Mouse (Mus musculus) retina, adult 2 months (tissue): ENCODE data around the gene Gm5136.

ENCODE experiments used
- DNase-seq: peaks from one replicate; pipeline ENCODE4 v3.0.0-alpha.2; 2012; ENCODE audit warnings: low read depth, low spot score

Gene Gm5136

GRCm38 (mm10) chr10:108699946-108700345 lies at the start of gene Gm5136:
Gene Gm5136 (minus strand): TSS chr10:108700160.
- no peak for DNase-seq

- DNase-seq = no peak
These were observed 43.8 kb upstream of the Gm5136 start for GRCm38 (mm10) chr10:108743759-108744158.

- peak; percentile 33 for DNase-seq
These were observed 34.0 kb upstream of the Gm5136 start for GRCm38 (mm10) chr10:108733982-108734381.

GRCm38 (mm10) chr10:108728961-108729360 lies 29.0 kb upstream of the Gm5136 start:
- no peak for DNase-seq

GRCm38 (mm10) chr10:108726391-108726790 lies 26.4 kb upstream of the Gm5136 start:
- DNase-seq = no peak

- no peak for DNase-seq
These were observed 24.9 kb upstream of the Gm5136 start for GRCm38 (mm10) chr10:108724878-108725277.

GRCm38 (mm10) chr10:108710514-108710913 lies 10.6 kb upstream of the Gm5136 start:
- DNase-seq = no peak

GRCm38 (mm10) chr10:108705658-108706057 lies 5.7 kb upstream of the Gm5136 start:
- DNase-seq = no peak

GRCm38 (mm10) chr10:108701361-108702128 lies 1.6 kb upstream of the Gm5136 start:
- DNase-seq = no peak

GRCm38 (mm10) chr10:108697062-108697461 lies 2.9 kb downstream of the Gm5136 start:
- no peak for DNase-seq

- DNase-seq = no peak
These were observed 9.0 kb downstream of the Gm5136 start for GRCm38 (mm10) chr10:108690954-108691353.

- no peak for DNase-seq
These were observed 13.3 kb downstream of the Gm5136 start for GRCm38 (mm10) chr10:108686696-108687095.

- DNase-seq = peak; percentile 92
These were observed 20.1 kb downstream of the Gm5136 start for GRCm38 (mm10) chr10:108679675-108680390.

- no peak for DNase-seq
These were observed 22.9 kb downstream of the Gm5136 start for GRCm38 (mm10) chr10:108677053-108677452.

- no peak for DNase-seq
These were observed 31.0 kb downstream of the Gm5136 start for GRCm38 (mm10) chr10:108668944-108669343.

GRCm38 (mm10) chr10:108660295-108660694 lies 39.7 kb downstream of the Gm5136 start:
- no peak for DNase-seq

GRCm38 (mm10) chr10:108658300-108658699 lies 41.7 kb downstream of the Gm5136 start:
- DNase-seq = no peak

GRCm38 (mm10) chr10:108657669-108658068 lies 42.3 kb downstream of the Gm5136 start:
- DNase-seq = no peak

- no peak for DNase-seq
These were observed 43.1 kb downstream of the Gm5136 start for GRCm38 (mm10) chr10:108656898-108657297.

GRCm38 (mm10) chr10:108655074-108655473 lies 44.9 kb downstream of the Gm5136 start:
- DNase-seq = no peak

- no peak for DNase-seq
These were observed 47.1 kb downstream of the Gm5136 start for GRCm38 (mm10) chr10:108652831-108653230.

- DNase-seq = no peak
These were observed 47.9 kb downstream of the Gm5136 start for GRCm38 (mm10) chr10:108652066-108652465.

GRCm38 (mm10) chr10:108649174-108649573 lies 50.8 kb downstream of the Gm5136 start:
- no peak for DNase-seq
